ENCODE assay signal across 24 mouse cellular contexts in genomic region chr5:91205350-91205880, GRCm38 (mm10).
DNase-seq lines count a peak whose midpoint lies in the region; ATAC-seq and TF ChIP-seq lines count a peak whose summit lies in the region.
"Had no signal": no experiment of that assay in that cellular context is flagged by ENCODE, and none has a peak within 500 bp of the region (broad histone marks: within the 10 kb centered on the region; RNA-seq: fewer than 3 reads in every experiment).

No protein-coding gene starts in this region.

- H3K4me3 ChIP-seq in lung, embryonic 15.5 days: no peak overlapping the region
- H3K4me3 ChIP-seq in lung, postnatal 0 days (ENCODE audit: low read depth, low read length): no peak overlapping the region
- H3K4me3 ChIP-seq in kidney, embryonic 14.5 days (ENCODE audit: low read length): no peak overlapping the region
- H3K4me3 ChIP-seq: embryonic facial prominence, embryonic 13.5 days; embryonic facial prominence, embryonic 15.5 days; erythroblast, embryonic 14.5 days; forebrain, embryonic 10.5 days; forebrain, embryonic 12.5 days had no signal

- 61% methylated on average over 3 of the region's 3 CpGs for WGBS in lung, embryonic 15.5 days
- WGBS in lung, postnatal 0 days: 55% methylated on average over 3 of the region's 3 CpGs
- WGBS in kidney, embryonic 14.5 days: 84% methylated on average over 3 of the region's 3 CpGs

- H3K27me3 ChIP-seq in lung, embryonic 15.5 days: no peaks in the 10 kb centered on the region
- H3K27me3 ChIP-seq in lung, postnatal 0 days (replicated peaks; ENCODE audit: insufficient read depth, low read length): no peaks in the 10 kb centered on the region
- H3K27me3 ChIP-seq in kidney, embryonic 14.5 days (ENCODE audit: control insufficient read depth, insufficient read depth, low read length): no peaks in the 10 kb centered on the region
- H3K27me3 ChIP-seq: embryonic facial prominence, embryonic 13.5 days; embryonic facial prominence, embryonic 15.5 days; forebrain, embryonic 12.5 days had no signal

- peaks cover 14% of the 10 kb centered on the region for H3K4me1 ChIP-seq in lung, embryonic 15.5 days
- H3K4me1 ChIP-seq in lung, postnatal 0 days (ENCODE audit: insufficient read depth, low read depth, low read length): no peaks in the 10 kb centered on the region
- H3K4me1 ChIP-seq in kidney, embryonic 14.5 days (ENCODE audit: control insufficient read depth, insufficient read depth, low read length): no peaks in the 10 kb centered on the region
- H3K4me1 ChIP-seq: embryonic facial prominence, embryonic 13.5 days; embryonic facial prominence, embryonic 15.5 days; forebrain, embryonic 10.5 days; forebrain, embryonic 12.5 days had no signal

- DNase-seq in lung, adult 18-20 months: peak; percentile 15 to 38
- DNase-seq in lung, postnatal 14 days: no peak
- DNase-seq in lung, postnatal 10 days: no peak
- DNase-seq in lung, postnatal 0 days (ENCODE audit: low spot score): peak; percentile 87
- peak; percentile 63 for DNase-seq in lung, postnatal 25 days (ENCODE audit: low spot score)
- no peak for DNase-seq in testis, postnatal 14 days (ENCODE audit: low spot score)
- DNase-seq: adrenal gland, adult 2 months; adrenal gland, postnatal 10 days; adrenal gland, postnatal 25 days; cerebellum, adult 11 months; cerebellum, adult 18-20 months; cerebellum, adult 8-10 months; cerebellum, adult 9-11 months; cerebellum, postnatal 14 days; cerebellum, postnatal 36 days; embryo, embryonic 11 days had no signal

- peak; percentile 89 for TF ChIP-seq EP300 in lung, postnatal 0 days (IDR thresholded peaks at IDR 0.05)

- no peaks in the 10 kb centered on the region for H3K9me3 ChIP-seq in lung, embryonic 15.5 days
- H3K9me3 ChIP-seq in lung, postnatal 0 days (ENCODE audit: low read length): no peaks in the 10 kb centered on the region
- no peaks in the 10 kb centered on the region for H3K9me3 ChIP-seq in kidney, embryonic 14.5 days (ENCODE audit: control insufficient read depth, low read length)
- H3K9me3 ChIP-seq: embryonic facial prominence, embryonic 13.5 days; embryonic facial prominence, embryonic 15.5 days; forebrain, embryonic 10.5 days; forebrain, embryonic 12.5 days had no signal

- ATAC-seq in lung, embryonic 15.5 days (ENCODE audit: borderline replicate concordance, extremely low read depth, low FRiP score, low TSS enrichment): peak; percentile 39; the same call in 1 of the 2 replicates
- ATAC-seq in lung, postnatal 0 days: peak; percentile 90
- no peak for ATAC-seq in kidney, embryonic 14.5 days (ENCODE audit: low FRiP score, low TSS enrichment)
- ATAC-seq: forebrain, embryonic 14.5 days had no signal

- no peak overlapping the region for H3K4me2 ChIP-seq in lung, embryonic 15.5 days
- H3K4me2 ChIP-seq in lung, postnatal 0 days (replicated peaks; ENCODE audit: low read depth, low read length): no peak overlapping the region
- H3K4me2 ChIP-seq in kidney, embryonic 14.5 days (replicated peaks; ENCODE audit: low read depth, low read length): no peak overlapping the region
- H3K4me2 ChIP-seq: embryonic facial prominence, embryonic 13.5 days; embryonic facial prominence, embryonic 15.5 days; forebrain, embryonic 12.5 days had no signal

- peak overlapping the region; percentile 67 for H3K27ac ChIP-seq in lung, embryonic 15.5 days
- H3K27ac ChIP-seq in lung, postnatal 0 days (ENCODE audit: low read length): no peak overlapping the region
- no peak overlapping the region for H3K27ac ChIP-seq in kidney, embryonic 14.5 days (ENCODE audit: low read depth, low read length)
- H3K27ac ChIP-seq: embryonic facial prominence, embryonic 13.5 days; embryonic facial prominence, embryonic 15.5 days; forebrain, embryonic 10.5 days; forebrain, embryonic 12.5 days had no signal

- no peak overlapping the region for H3K9ac ChIP-seq in lung, embryonic 15.5 days
- no peak overlapping the region for H3K9ac ChIP-seq in lung, postnatal 0 days (replicated peaks; ENCODE audit: low read depth)
- no peak overlapping the region for H3K9ac ChIP-seq in kidney, embryonic 14.5 days (ENCODE audit: low read depth, low read length)
- H3K9ac ChIP-seq: embryonic facial prominence, embryonic 13.5 days; embryonic facial prominence, embryonic 15.5 days; forebrain, embryonic 12.5 days had no signal

- no peaks in the 10 kb centered on the region for H3K36me3 ChIP-seq in lung, embryonic 15.5 days
- H3K36me3 ChIP-seq in lung, postnatal 0 days (ENCODE audit: insufficient read depth, low read length): no peaks in the 10 kb centered on the region
- H3K36me3 ChIP-seq in kidney, embryonic 14.5 days (ENCODE audit: control insufficient read depth, insufficient read depth, low read length): no peaks in the 10 kb centered on the region
- H3K36me3 ChIP-seq: embryonic facial prominence, embryonic 13.5 days; embryonic facial prominence, embryonic 15.5 days; forebrain, embryonic 10.5 days; forebrain, embryonic 12.5 days had no signal

- no peak for TF ChIP-seq CTCF in lung, postnatal 0 days (IDR thresholded peaks at IDR 0.05)

Comparison
In these comparisons a context has a peak if more than half of its experiments do, and no peak if none do; other contexts are left out.
1. DNase-seq: peak in lung, adult 18-20 months (2 of 2), lung, postnatal 0 days (single experiment) and lung, postnatal 25 days (single experiment); none in lung, postnatal 14 days (single experiment), lung, postnatal 10 days (single experiment) and testis, postnatal 14 days (single experiment).